Comparison of ENCODE assay signal across 8 mouse cellular contexts in genomic region chr7:18746189-18746860, GRCm38 (mm10). TPM values are rescaled to one million over a fixed set of nuclear protein-coding genes. Genes with fewer than 3 reads are reported as not detected.
A peak's percentile ranks its signal among the peaks of the same experiment; 100 is the strongest.
DNase-seq lines count a peak whose midpoint lies in the region; ATAC-seq lines count a peak whose summit lies in the region.

No protein-coding gene starts in this region.

- H3K9ac ChIP-seq in forebrain, embryonic 13.5 days, result peak overlapping the region; percentile 61
- H3K9ac ChIP-seq in kidney, embryonic 15.5 days, result no peak overlapping the region

- peak; percentile 43 for DNase-seq in mesoderm, embryonic 11.5 days (ENCODE audit: low read depth, low spot score)
- DNase-seq in layer of hippocampus, postnatal 25 days (ENCODE audit: extremely low spot score in 1 of 2, low spot score in 1 of 2), result no peak
- no peak for DNase-seq in cerebellum, adult 9-10 months

- H3K4me1 ChIP-seq in megakaryocyte, embryonic 14.5 days, result peaks cover 21% of the 10 kb centered on the region
- H3K4me1 ChIP-seq in forebrain, embryonic 13.5 days, result 0 out of 2 replicates have a peak, but pooled peaks cover 3% of the 10 kb centered on the region
- no peaks in the 10 kb centered on the region for H3K4me1 ChIP-seq in kidney, embryonic 15.5 days

- ATAC-seq in megakaryocyte, adult 5-6 weeks (ENCODE audit: poor library complexity, severe bottlenecking), result no peak
- ATAC-seq in forebrain, embryonic 13.5 days, result no peak
- ATAC-seq in kidney, embryonic 15.5 days (replicated peaks; ENCODE audit: low FRiP score), result no peak
- no peak for ATAC-seq in inflammation-experienced regulatory T-cells, adult 6 months

- no peaks in the 10 kb centered on the region for H3K36me3 ChIP-seq in megakaryocyte, embryonic 14.5 days (replicated peaks; ENCODE audit: low read length)
- no peaks in the 10 kb centered on the region for H3K36me3 ChIP-seq in forebrain, embryonic 13.5 days (ENCODE audit: poor library complexity, severe bottlenecking)
- H3K36me3 ChIP-seq in kidney, embryonic 15.5 days, result no peaks in the 10 kb centered on the region

- H3K4me3 ChIP-seq in megakaryocyte, embryonic 14.5 days (replicated peaks), result peak overlapping the region; percentile 89
- peak overlapping the region; percentile 26 for H3K4me3 ChIP-seq in forebrain, embryonic 13.5 days
- H3K4me3 ChIP-seq in kidney, embryonic 15.5 days (replicated peaks), result peak overlapping the region; percentile 8; the same call in 1 of the 2 replicates

- peak overlapping the region; percentile 52 for H3K4me2 ChIP-seq in forebrain, embryonic 13.5 days
- H3K4me2 ChIP-seq in kidney, embryonic 15.5 days, result peak overlapping the region; percentile 48

- no peaks in the 10 kb centered on the region for H3K27me3 ChIP-seq in megakaryocyte, embryonic 14.5 days (replicated peaks)
- peaks cover 20% of the 10 kb centered on the region for H3K27me3 ChIP-seq in forebrain, embryonic 13.5 days
- H3K27me3 ChIP-seq in kidney, embryonic 15.5 days, result peaks cover 29% of the 10 kb centered on the region

- no peaks in the 10 kb centered on the region for H3K9me3 ChIP-seq in megakaryocyte, embryonic 14.5 days
- no peaks in the 10 kb centered on the region; the same call in 1 of the 2 replicates for H3K9me3 ChIP-seq in forebrain, embryonic 13.5 days (replicated peaks)
- no peaks in the 10 kb centered on the region for H3K9me3 ChIP-seq in kidney, embryonic 15.5 days (replicated peaks)

- WGBS in forebrain, embryonic 13.5 days, result 6% methylated on average over 20 of the region's 20 CpGs
- 9% methylated on average over 20 of the region's 20 CpGs for WGBS in kidney, embryonic 15.5 days

- peak overlapping the region; percentile 19; the same call in 1 of the 2 replicates for H3K27ac ChIP-seq in forebrain, embryonic 13.5 days
- no peak overlapping the region for H3K27ac ChIP-seq in kidney, embryonic 15.5 days

RNA-seq across cellular contexts. Expression of gene Psg22, which starts 28.4 kb away (rescaled TPM):
- 1.0 TPM in 1 of 2 replicates, not detected in the other for polyA plus RNA-seq in megakaryocyte, embryonic 14.5 days (2012; ENCODE audit: insufficient read depth, low replicate concordance)
- total RNA-seq in megakaryocyte, adult 5-6 weeks (2015), result not detected in 2 replicates
- total RNA-seq in megakaryocyte, adult 5-6 weeks (2017), result not detected in 2 replicates
- polyA plus RNA-seq in forebrain, embryonic 13.5 days (2015; fragmentation: Nextera tagmentation; extraction: Ambion mirVana), result not detected in 2 replicates
- not detected in 2 replicates for polyA plus RNA-seq in kidney, embryonic 15.5 days (2015; fragmentation: Nextera tagmentation; extraction: Ambion mirVana)
- not detected for total RNA-seq in layer of hippocampus, postnatal 25 days (2021)
- not detected for polyA plus RNA-seq in inflammation-experienced regulatory T-cells, adult 6 months (2017; shearing (Covaris generic))

RNA-seq across cellular contexts. Expression of gene Psg19, which starts 52.0 kb away (rescaled TPM):
- not detected in 2 replicates for polyA plus RNA-seq in megakaryocyte, embryonic 14.5 days (2012; ENCODE audit: insufficient read depth, low replicate concordance)
- total RNA-seq in megakaryocyte, adult 5-6 weeks (2015), result not detected in 2 replicates
- not detected in 2 replicates for total RNA-seq in megakaryocyte, adult 5-6 weeks (2017)
- not detected in 2 replicates for polyA plus RNA-seq in forebrain, embryonic 13.5 days (2015; fragmentation: Nextera tagmentation; extraction: Ambion mirVana)
- polyA plus RNA-seq in kidney, embryonic 15.5 days (2015; fragmentation: Nextera tagmentation; extraction: Ambion mirVana), result not detected in 2 replicates
- not detected for total RNA-seq in layer of hippocampus, postnatal 25 days (2021)
- polyA plus RNA-seq in inflammation-experienced regulatory T-cells, adult 6 months (2017; shearing (Covaris generic)), result not detected

Comparison
In these comparisons a context has a peak if more than half of its experiments do, and no peak if none do; other contexts are left out.
1. H3K4me3 ChIP-seq: peak in every context shown above with its lines; median percentile 89 in megakaryocyte, embryonic 14.5 days; 26 in forebrain, embryonic 13.5 days; 8 in kidney, embryonic 15.5 days.